Mouse (Mus musculus): ENCODE results near the gene Ebf1. TPM values are rescaled to one million over a fixed set of nuclear protein-coding genes. Genes with fewer than 3 reads are reported as not detected.

Gene Ebf1
- polyA plus RNA-seq, 1 experiment from 2014 or later, result 8.1 TPM

GRCm38 (mm10) chr11:44745946-44746345 is 128.8 kb downstream of the Ebf1 start:
- no peaks in the 10 kb centered on the region for H3K9me3 ChIP-seq
- no peaks in the 10 kb centered on the region for H3K36me3 ChIP-seq (replicated peaks)
- H3K27ac ChIP-seq, result no peak overlapping the region
- WGBS, result 89% methylated on average over 2 of the region's 2 CpGs
- no peak overlapping the region for H3K4me3 ChIP-seq
- H3K4me1 ChIP-seq, result peaks cover 30% of the 10 kb centered on the region
- peaks cover 24% of the 10 kb centered on the region for H3K27me3 ChIP-seq (ENCODE audit: poor library complexity, severe bottlenecking)
- no peak for DNase-seq (ENCODE audit: extremely low spot score, low spot score)

- Histone ChIP-seq H3K4me1 (peaks cover 25% of the 10 kb centered on the region), H3K27me3 (ENCODE audit: poor library complexity, severe bottlenecking) (peaks cover 16% of the 10 kb centered on the region; the same call in 1 of the 2 replicates), H3K36me3 (replicated peaks) (no peaks in the 10 kb centered on the region), H3K4me3 (no peak overlapping the region), H3K27ac (no peak overlapping the region), H3K9me3 (no peaks in the 10 kb centered on the region)
- 27% methylated on average over 3 of the region's 3 CpGs for WGBS
- no peak for DNase-seq (ENCODE audit: extremely low spot score, low spot score)
These were observed 129.6 kb downstream of the Ebf1 start for GRCm38 (mm10) chr11:44746731-44747130.

GRCm38 (mm10) chr11:44749309-44749708 is 132.2 kb downstream of the Ebf1 start:
- Histone ChIP-seq H3K9me3 (no peaks in the 10 kb centered on the region), H3K4me1 (peaks cover 22% of the 10 kb centered on the region), H3K27me3 (ENCODE audit: poor library complexity, severe bottlenecking) (peaks cover 3% of the 10 kb centered on the region; the same call in 1 of the 2 replicates), H3K4me3 (no peak overlapping the region), H3K27ac (no peak overlapping the region), H3K36me3 (replicated peaks) (no peaks in the 10 kb centered on the region)
- no peak for DNase-seq (ENCODE audit: extremely low spot score, low spot score)
- WGBS, result 90% methylated on average over 3 of the region's 3 CpGs

GRCm38 (mm10) chr11:44754336-44754735 is 137.2 kb downstream of the Ebf1 start:
- 69% methylated on average over 4 of the region's 4 CpGs for WGBS
- DNase-seq (ENCODE audit: extremely low spot score, low spot score), result no peak

GRCm38 (mm10) chr11:44756321-44756720 is 139.2 kb downstream of the Ebf1 start:
- 89% methylated on average over 7 of the region's 7 CpGs for WGBS
- no peaks in the 10 kb centered on the region for H3K36me3 ChIP-seq (replicated peaks)
- peaks cover 23% of the 10 kb centered on the region for H3K27me3 ChIP-seq (ENCODE audit: poor library complexity, severe bottlenecking)
- DNase-seq (ENCODE audit: extremely low spot score, low spot score), result no peak
- no peaks in the 10 kb centered on the region for H3K9me3 ChIP-seq
- H3K4me3 ChIP-seq, result no peak overlapping the region
- H3K27ac ChIP-seq, result no peak overlapping the region
- H3K4me1 ChIP-seq, result peaks cover 6% of the 10 kb centered on the region

More at GRCm38 (mm10) chr11:44754336-44754735, 137.2 kb downstream of the Ebf1 start:
- no peaks in the 10 kb centered on the region for H3K36me3 ChIP-seq (replicated peaks)
- no peaks in the 10 kb centered on the region for H3K9me3 ChIP-seq
- no peaks in the 10 kb centered on the region for H3K4me1 ChIP-seq
- H3K4me3 ChIP-seq, result no peak overlapping the region
- 0 out of 2 replicates have a peak, but pooled peaks cover 8% of the 10 kb centered on the region for H3K27me3 ChIP-seq (ENCODE audit: poor library complexity, severe bottlenecking)
- H3K27ac ChIP-seq, result no peak overlapping the region

GRCm38 (mm10) chr11:44758857-44759256 is 141.7 kb downstream of the Ebf1 start:
- no peak overlapping the region for H3K27ac ChIP-seq
- 88% methylated on average over 4 of the region's 4 CpGs for WGBS
- no peak for DNase-seq (ENCODE audit: extremely low spot score, low spot score)

GRCm38 (mm10) chr11:44761128-44761996 is 144.2 kb downstream of the Ebf1 start:
- H3K27me3 ChIP-seq (ENCODE audit: poor library complexity, severe bottlenecking), result peaks cover 72% of the 10 kb centered on the region
- H3K4me3 ChIP-seq, result peak overlapping the region; percentile 44
- WGBS, result 4% methylated on average over 20 of the region's 20 CpGs
- no peak overlapping the region for H3K27ac ChIP-seq
- H3K9me3 ChIP-seq, result no peaks in the 10 kb centered on the region
- peaks cover 22% of the 10 kb centered on the region for H3K4me1 ChIP-seq
- no peak for DNase-seq (ENCODE audit: extremely low spot score, low spot score)
- no peaks in the 10 kb centered on the region for H3K36me3 ChIP-seq (replicated peaks)

More at GRCm38 (mm10) chr11:44758857-44759256, 141.7 kb downstream of the Ebf1 start:
- Histone ChIP-seq H3K9me3 (no peaks in the 10 kb centered on the region), H3K4me1 (peaks cover 15% of the 10 kb centered on the region), H3K27me3 (ENCODE audit: poor library complexity, severe bottlenecking) (peaks cover 48% of the 10 kb centered on the region), H3K36me3 (replicated peaks) (no peaks in the 10 kb centered on the region), H3K4me3 (no peak overlapping the region)

GRCm38 (mm10) chr11:44763992-44764835 is 147.1 kb downstream of the Ebf1 start:
- 80% methylated on average over 7 of the region's 7 CpGs for WGBS
- H3K4me1 ChIP-seq, result peaks cover 33% of the 10 kb centered on the region
- DNase-seq (ENCODE audit: extremely low spot score, low spot score), result no peak
- no peak overlapping the region for H3K4me3 ChIP-seq
- H3K27me3 ChIP-seq (ENCODE audit: poor library complexity, severe bottlenecking), result peaks cover 80% of the 10 kb centered on the region
- no peak overlapping the region for H3K27ac ChIP-seq
- H3K36me3 ChIP-seq (replicated peaks), result no peaks in the 10 kb centered on the region
- no peaks in the 10 kb centered on the region for H3K9me3 ChIP-seq

- H3K27me3 ChIP-seq (ENCODE audit: poor library complexity, severe bottlenecking), result peaks cover 84% of the 10 kb centered on the region
- H3K4me3 ChIP-seq, result no peak overlapping the region
- DNase-seq (ENCODE audit: extremely low spot score, low spot score), result no peak
- no peaks in the 10 kb centered on the region for H3K36me3 ChIP-seq (replicated peaks)
- WGBS, result 64% methylated on average over 11 of the region's 11 CpGs
- peaks cover 33% of the 10 kb centered on the region for H3K4me1 ChIP-seq
- H3K9me3 ChIP-seq, result no peaks in the 10 kb centered on the region
- H3K27ac ChIP-seq, result no peak overlapping the region
These were observed 147.9 kb downstream of the Ebf1 start for GRCm38 (mm10) chr11:44764988-44765387.

GRCm38 (mm10) chr11:44766246-44766645 is 149.1 kb downstream of the Ebf1 start:
- no peak overlapping the region for H3K27ac ChIP-seq
- DNase-seq (ENCODE audit: extremely low spot score, low spot score), result no peak
- WGBS, result 78% methylated on average over 5 of the region's 5 CpGs

GRCm38 (mm10) chr11:44767322-44767721 is 150.2 kb downstream of the Ebf1 start:
- H3K4me1 ChIP-seq, result peaks cover 18% of the 10 kb centered on the region
- H3K36me3 ChIP-seq (replicated peaks), result no peaks in the 10 kb centered on the region
- H3K4me3 ChIP-seq, result no peak overlapping the region
- DNase-seq (ENCODE audit: extremely low spot score, low spot score), result no peak
- no peaks in the 10 kb centered on the region for H3K9me3 ChIP-seq
- WGBS, result 7% methylated on average over 3 of the region's 3 CpGs
- H3K27ac ChIP-seq, result no peak overlapping the region
- peaks cover 85% of the 10 kb centered on the region for H3K27me3 ChIP-seq (ENCODE audit: poor library complexity, severe bottlenecking)

More at GRCm38 (mm10) chr11:44766246-44766645, 149.1 kb downstream of the Ebf1 start:
- peaks cover 28% of the 10 kb centered on the region for H3K4me1 ChIP-seq
- H3K27me3 ChIP-seq (ENCODE audit: poor library complexity, severe bottlenecking), result peaks cover 84% of the 10 kb centered on the region
- H3K4me3 ChIP-seq, result no peak overlapping the region
- no peaks in the 10 kb centered on the region for H3K36me3 ChIP-seq (replicated peaks)
- H3K9me3 ChIP-seq, result no peaks in the 10 kb centered on the region

- no peaks in the 10 kb centered on the region for H3K9me3 ChIP-seq
- no peak overlapping the region for H3K4me3 ChIP-seq
- 90% methylated on average over 5 of the region's 5 CpGs for WGBS
- peaks cover 18% of the 10 kb centered on the region for H3K4me1 ChIP-seq
- H3K27ac ChIP-seq, result no peak overlapping the region
- no peaks in the 10 kb centered on the region for H3K36me3 ChIP-seq (replicated peaks)
- no peak for DNase-seq (ENCODE audit: extremely low spot score, low spot score)
- H3K27me3 ChIP-seq (ENCODE audit: poor library complexity, severe bottlenecking), result peaks cover 85% of the 10 kb centered on the region
These were observed 151.2 kb downstream of the Ebf1 start for GRCm38 (mm10) chr11:44768346-44768745.

Measured in forebrain, embryonic 10.5 days (tissue).